Mouse (Mus musculus): ENCODE results near the gene Fermt2. TPM values are rescaled to one million over a fixed set of nuclear protein-coding genes. Genes with fewer than 3 reads are reported as not detected.

Gene Fermt2
- polyA plus RNA-seq, 1 experiment from 2014 or later, result 229 TPM

GRCm38 (mm10) chr14:45452861-45453512 lies 76.9 kb downstream of the Fermt2 start:
- ATAC-seq (replicated peaks; ENCODE audit: extremely low read depth, insufficient read depth, low FRiP score), result peak; percentile 80
- H3K36me3 ChIP-seq (ENCODE audit: control insufficient read depth, insufficient read depth), result peaks cover 5% of the 10 kb centered on the region
- H3K4me3 ChIP-seq (ENCODE audit: low read length), result no peak overlapping the region
- peaks cover 53% of the 10 kb centered on the region for H3K4me1 ChIP-seq (ENCODE audit: control insufficient read depth, insufficient read depth, low read length)
- no peaks in the 10 kb centered on the region for H3K9me3 ChIP-seq (replicated peaks; ENCODE audit: control insufficient read depth, low read length)
- no peaks in the 10 kb centered on the region for H3K27me3 ChIP-seq (ENCODE audit: control insufficient read depth, insufficient read depth, low read length)
- peak overlapping the region; percentile 47 for H3K9ac ChIP-seq (ENCODE audit: low read length)
- peak overlapping the region; percentile 22; the same call in 1 of the 2 replicates for H3K4me2 ChIP-seq (ENCODE audit: low read depth, low read length)
- WGBS, result 11% methylated on average over 11 of the region's 11 CpGs
- H3K27ac ChIP-seq (ENCODE audit: low read length), result peak overlapping the region; percentile 77

- peak overlapping the region; percentile 77 for H3K27ac ChIP-seq (ENCODE audit: low read length)
These were observed 77.8 kb downstream of the Fermt2 start for GRCm38 (mm10) chr14:45452148-45452547.

DNA sequence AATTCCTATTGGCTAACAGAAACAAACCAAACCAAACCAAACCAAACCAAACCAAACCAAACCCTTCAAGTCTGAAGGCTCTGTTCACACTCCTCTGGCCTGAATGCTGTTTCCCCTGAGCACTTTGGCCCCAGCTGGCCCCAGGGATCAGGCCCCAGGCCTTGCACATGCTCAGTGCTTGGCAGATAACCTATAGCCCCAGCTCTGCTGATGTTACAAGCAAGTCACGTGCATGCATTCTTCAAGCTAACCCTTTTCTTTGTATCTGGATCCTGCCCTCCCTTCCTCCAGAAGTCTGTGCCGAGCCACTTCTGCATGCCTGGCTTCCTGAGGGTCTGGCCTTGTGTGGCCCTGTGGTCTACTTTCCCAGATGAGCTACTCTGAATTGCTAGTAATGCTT lies 78.8 kb downstream of the Fermt2 start:
- ATAC-seq (replicated peaks; ENCODE audit: extremely low read depth, insufficient read depth, low FRiP score), result no peak
- H3K27ac ChIP-seq (ENCODE audit: low read length), result peak overlapping the region; percentile 38

More at GRCm38 (mm10) chr14:45452148-45452547, 77.8 kb downstream of the Fermt2 start:
- H3K4me2 ChIP-seq (ENCODE audit: low read depth, low read length), result no peak overlapping the region
- no peak for ATAC-seq (replicated peaks; ENCODE audit: extremely low read depth, insufficient read depth, low FRiP score)
- H3K9me3 ChIP-seq (replicated peaks; ENCODE audit: control insufficient read depth, low read length), result no peaks in the 10 kb centered on the region
- H3K9ac ChIP-seq (ENCODE audit: low read length), result peak overlapping the region; percentile 17; the same call in 1 of the 2 replicates
- H3K36me3 ChIP-seq (ENCODE audit: control insufficient read depth, insufficient read depth), result no peaks in the 10 kb centered on the region
- no peak overlapping the region for H3K4me3 ChIP-seq (ENCODE audit: low read length)
- peaks cover 50% of the 10 kb centered on the region for H3K4me1 ChIP-seq (ENCODE audit: control insufficient read depth, insufficient read depth, low read length)
- 25% methylated on average over 4 of the region's 4 CpGs for WGBS
- H3K27me3 ChIP-seq (ENCODE audit: control insufficient read depth, insufficient read depth, low read length), result no peaks in the 10 kb centered on the region

DNA sequence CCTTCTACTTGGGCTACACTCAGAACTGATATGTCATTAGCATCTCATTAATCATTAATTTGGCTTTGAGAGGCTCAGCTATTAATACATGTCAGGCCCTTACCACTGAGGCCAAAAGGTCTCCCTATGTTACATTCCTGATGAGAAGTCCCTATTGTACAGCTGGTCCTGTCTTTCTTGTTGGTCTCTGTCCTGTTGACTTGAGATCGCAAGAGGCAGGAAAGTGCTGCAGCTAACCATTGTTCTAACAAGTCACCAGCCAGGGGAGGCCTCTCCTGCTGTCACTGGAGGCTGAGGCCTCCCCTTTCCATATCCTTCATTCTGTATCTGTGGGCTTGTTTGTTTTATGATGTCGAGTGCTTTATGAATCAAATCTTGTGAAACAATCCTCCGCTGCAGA lies 83.1 kb downstream of the Fermt2 start:
- no peak overlapping the region for H3K4me3 ChIP-seq (ENCODE audit: low read length)
- no peaks in the 10 kb centered on the region for H3K36me3 ChIP-seq (ENCODE audit: control insufficient read depth, insufficient read depth)
- H3K4me1 ChIP-seq (ENCODE audit: control insufficient read depth, insufficient read depth, low read length), result peaks cover 16% of the 10 kb centered on the region
- no peak overlapping the region for H3K4me2 ChIP-seq (ENCODE audit: low read depth, low read length)
- 75% methylated on average over 3 of the region's 3 CpGs for WGBS
- H3K27ac ChIP-seq (ENCODE audit: low read length), result no peak overlapping the region
- no peaks in the 10 kb centered on the region for H3K9me3 ChIP-seq (replicated peaks; ENCODE audit: control insufficient read depth, low read length)
- no peak for ATAC-seq (replicated peaks; ENCODE audit: extremely low read depth, insufficient read depth, low FRiP score)
- H3K9ac ChIP-seq (ENCODE audit: low read length), result no peak overlapping the region
- H3K27me3 ChIP-seq (ENCODE audit: control insufficient read depth, insufficient read depth, low read length), result no peaks in the 10 kb centered on the region

More for the DNA sequence above, 78.8 kb downstream of the Fermt2 start:
- WGBS, result 23% methylated on average over 2 of the region's 2 CpGs
- Histone ChIP-seq H3K9me3 (replicated peaks; ENCODE audit: control insufficient read depth, low read length) (no peaks in the 10 kb centered on the region), H3K4me2 (ENCODE audit: low read depth, low read length) (no peak overlapping the region), H3K4me1 (ENCODE audit: control insufficient read depth, insufficient read depth, low read length) (peaks cover 42% of the 10 kb centered on the region), H3K27me3 (ENCODE audit: control insufficient read depth, insufficient read depth, low read length) (no peaks in the 10 kb centered on the region), H3K4me3 (ENCODE audit: low read length) (no peak overlapping the region), H3K9ac (ENCODE audit: low read length) (no peak overlapping the region), H3K36me3 (ENCODE audit: control insufficient read depth, insufficient read depth) (no peaks in the 10 kb centered on the region)

- peak overlapping the region; percentile 21 for H3K27ac ChIP-seq (ENCODE audit: low read length)
- WGBS, result 34% methylated on average over 12 of the region's 12 CpGs
- no peaks in the 10 kb centered on the region for H3K27me3 ChIP-seq (ENCODE audit: control insufficient read depth, insufficient read depth, low read length)
- H3K4me3 ChIP-seq (ENCODE audit: low read length), result no peak overlapping the region
- no peaks in the 10 kb centered on the region for H3K9me3 ChIP-seq (replicated peaks; ENCODE audit: control insufficient read depth, low read length)
- peak; percentile 75 for ATAC-seq (replicated peaks; ENCODE audit: extremely low read depth, insufficient read depth, low FRiP score)
- peaks cover 11% of the 10 kb centered on the region for H3K4me1 ChIP-seq (ENCODE audit: control insufficient read depth, insufficient read depth, low read length)
- no peak overlapping the region for H3K4me2 ChIP-seq (ENCODE audit: low read depth, low read length)
- peak overlapping the region; percentile 47 for H3K9ac ChIP-seq (ENCODE audit: low read length)
- H3K36me3 ChIP-seq (ENCODE audit: control insufficient read depth, insufficient read depth), result no peaks in the 10 kb centered on the region
These were observed 84.5 kb downstream of the Fermt2 start for GRCm38 (mm10) chr14:45445445-45445844.

DNA sequence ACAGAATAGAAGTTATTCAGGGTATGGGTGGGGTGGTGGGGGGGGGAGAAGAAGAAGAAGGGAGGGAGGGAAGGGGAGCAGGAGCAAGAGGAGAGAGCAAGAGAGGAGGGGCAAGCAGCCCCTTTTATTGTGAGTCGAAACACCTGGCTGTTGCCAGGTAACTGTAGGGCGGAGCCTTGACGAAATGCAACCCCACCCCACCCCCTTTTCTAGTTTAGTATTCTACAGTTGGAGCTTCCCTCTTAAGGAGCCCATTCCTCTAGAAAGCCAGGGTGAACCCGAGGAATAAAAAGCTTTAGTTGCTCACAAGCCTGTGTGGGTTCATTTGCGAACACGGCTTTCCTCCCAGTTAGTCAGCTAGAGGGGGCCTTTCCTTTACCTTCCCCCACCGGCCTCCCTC lies 85.0 kb downstream of the Fermt2 start:
- H3K4me3 ChIP-seq (ENCODE audit: low read length), result no peak overlapping the region
- no peaks in the 10 kb centered on the region for H3K27me3 ChIP-seq (ENCODE audit: control insufficient read depth, insufficient read depth, low read length)
- peak overlapping the region; percentile 21 for H3K27ac ChIP-seq (ENCODE audit: low read length)
- H3K4me2 ChIP-seq (ENCODE audit: low read depth, low read length), result no peak overlapping the region
- no peaks in the 10 kb centered on the region for H3K36me3 ChIP-seq (ENCODE audit: control insufficient read depth, insufficient read depth)
- H3K9ac ChIP-seq (ENCODE audit: low read length), result no peak overlapping the region; the same call in 1 of the 2 replicates
- 61% methylated on average over 7 of the region's 7 CpGs for WGBS
- no peaks in the 10 kb centered on the region for H3K9me3 ChIP-seq (replicated peaks; ENCODE audit: control insufficient read depth, low read length)
- peaks cover 11% of the 10 kb centered on the region for H3K4me1 ChIP-seq (ENCODE audit: control insufficient read depth, insufficient read depth, low read length)
- peak; percentile 11; the same call in 1 of the 2 replicates for ATAC-seq (replicated peaks; ENCODE audit: extremely low read depth, insufficient read depth, low FRiP score)

DNA sequence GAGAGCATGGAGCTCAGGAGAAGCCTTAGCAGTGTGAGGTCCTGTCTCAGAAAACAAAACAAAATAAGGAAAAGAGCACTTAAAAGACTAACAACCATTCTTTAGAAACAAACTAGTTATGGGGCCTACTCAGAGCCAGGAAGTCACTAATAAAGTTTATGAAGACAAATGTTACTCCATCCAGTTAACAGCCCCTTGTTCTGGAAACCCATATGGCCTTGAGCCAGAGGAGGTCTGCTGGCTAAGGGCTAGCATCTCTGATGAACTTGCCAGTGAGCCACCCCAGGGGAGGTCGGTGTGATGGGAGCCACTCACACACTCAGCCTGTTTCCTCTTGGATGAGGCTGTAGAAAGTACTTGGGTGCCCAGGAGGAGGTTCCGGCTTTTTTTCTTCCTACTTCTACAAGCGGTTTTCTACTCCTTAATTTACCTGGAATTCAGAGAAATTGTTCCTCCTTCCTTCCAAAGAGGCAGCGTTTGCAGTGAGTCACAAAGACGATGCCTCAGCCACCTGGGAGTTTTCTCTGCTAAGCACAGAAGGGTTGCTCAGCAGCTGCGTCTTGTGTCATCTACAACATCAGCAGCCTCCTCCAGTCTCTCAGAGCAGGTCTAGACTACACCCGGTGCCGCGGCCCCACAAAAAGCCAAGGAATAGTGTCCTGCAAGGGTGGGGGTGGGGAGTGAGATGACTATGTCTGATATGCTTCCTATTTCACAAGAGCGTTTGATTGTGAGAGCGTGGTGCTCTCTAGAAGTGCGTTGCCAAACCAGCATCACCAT lies 86.9 kb downstream of the Fermt2 start:
- ATAC-seq (replicated peaks; ENCODE audit: extremely low read depth, insufficient read depth, low FRiP score), result no peak
- H3K9me3 ChIP-seq (replicated peaks; ENCODE audit: control insufficient read depth, low read length), result no peaks in the 10 kb centered on the region
- H3K9ac ChIP-seq (ENCODE audit: low read length), result no peak overlapping the region
- no peak overlapping the region for H3K4me3 ChIP-seq (ENCODE audit: low read length)
- WGBS, result 52% methylated on average over 12 of the region's 12 CpGs
- H3K27me3 ChIP-seq (ENCODE audit: control insufficient read depth, insufficient read depth, low read length), result no peaks in the 10 kb centered on the region
- no peaks in the 10 kb centered on the region for H3K36me3 ChIP-seq (ENCODE audit: control insufficient read depth, insufficient read depth)
- H3K4me1 ChIP-seq (ENCODE audit: control insufficient read depth, insufficient read depth, low read length), result peaks cover 11% of the 10 kb centered on the region
- H3K27ac ChIP-seq (ENCODE audit: low read length), result no peak overlapping the region
- no peak overlapping the region for H3K4me2 ChIP-seq (ENCODE audit: low read depth, low read length)

DNA sequence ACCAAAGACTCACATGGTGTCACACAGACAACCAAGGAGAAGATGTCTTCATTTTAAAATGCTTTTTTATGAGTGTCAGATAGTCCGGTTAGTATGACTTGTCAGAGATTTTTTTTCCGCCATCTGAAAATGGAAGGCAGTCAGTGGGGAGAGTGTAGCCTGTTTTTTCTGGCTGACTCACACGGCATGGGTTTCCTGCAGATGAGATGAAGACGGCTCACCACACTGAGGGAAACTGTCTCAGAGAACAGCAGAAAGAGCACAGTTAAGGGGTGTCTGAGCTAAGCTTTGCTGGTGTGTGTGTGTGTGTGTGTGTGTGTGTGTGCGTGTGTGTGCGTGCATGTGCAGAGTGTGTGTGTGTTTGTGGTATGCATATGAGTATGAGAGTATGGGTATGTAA lies 88.6 kb downstream of the Fermt2 start:
- H3K27ac ChIP-seq (ENCODE audit: low read length), result no peak overlapping the region

GRCm38 (mm10) chr14:45439387-45439786 lies 90.5 kb downstream of the Fermt2 start:
- 75% methylated on average over 9 of the region's 9 CpGs for WGBS
- H3K4me2 ChIP-seq (ENCODE audit: low read depth, low read length), result no peak overlapping the region

More for the DNA sequence above, 88.6 kb downstream of the Fermt2 start:
- Histone ChIP-seq H3K4me3 (ENCODE audit: low read length) (no peak overlapping the region), H3K36me3 (ENCODE audit: control insufficient read depth, insufficient read depth) (no peaks in the 10 kb centered on the region), H3K4me2 (ENCODE audit: low read depth, low read length) (no peak overlapping the region), H3K9ac (ENCODE audit: low read length) (no peak overlapping the region), H3K9me3 (replicated peaks; ENCODE audit: control insufficient read depth, low read length) (no peaks in the 10 kb centered on the region), H3K4me1 (ENCODE audit: control insufficient read depth, insufficient read depth, low read length) (peaks cover 11% of the 10 kb centered on the region), H3K27me3 (ENCODE audit: control insufficient read depth, insufficient read depth, low read length) (no peaks in the 10 kb centered on the region)
- no peak for ATAC-seq (replicated peaks; ENCODE audit: extremely low read depth, insufficient read depth, low FRiP score)
- WGBS, result 62% methylated on average over 6 of the region's 6 CpGs

More at GRCm38 (mm10) chr14:45439387-45439786, 90.5 kb downstream of the Fermt2 start:
- H3K36me3 ChIP-seq (ENCODE audit: control insufficient read depth, insufficient read depth), result no peaks in the 10 kb centered on the region
- no peaks in the 10 kb centered on the region for H3K9me3 ChIP-seq (replicated peaks; ENCODE audit: control insufficient read depth, low read length)
- ATAC-seq (replicated peaks; ENCODE audit: extremely low read depth, insufficient read depth, low FRiP score), result no peak
- H3K27ac ChIP-seq (ENCODE audit: low read length), result no peak overlapping the region
- H3K4me3 ChIP-seq (ENCODE audit: low read length), result no peak overlapping the region
- H3K4me1 ChIP-seq (ENCODE audit: control insufficient read depth, insufficient read depth, low read length), result no peaks in the 10 kb centered on the region
- H3K27me3 ChIP-seq (ENCODE audit: control insufficient read depth, insufficient read depth, low read length), result no peaks in the 10 kb centered on the region
- no peak overlapping the region for H3K9ac ChIP-seq (ENCODE audit: low read length)
